Mouse (Mus musculus) limb, embryonic 10.5 days (tissue): ENCODE measurements at regions not wholly inside any gene's neighbourhood (a gene's known extent, or its start where the extent isn't known, plus 50 kb on each side); places are given as distances from the start of the nearest gene placed in this dataset.

ENCODE experiments used
- DNase-seq: peaks from one replicate; pipeline ENCODE4 v3.0.0-alpha.2; 2017; ENCODE audit warnings: low spot score
- H3K27ac ChIP-seq: fragments of 300-500 bp; sonication (generic); 2 replicates; pipeline ENCODE4 v1.5.1; 2016; ENCODE audit warnings: mild to moderate bottlenecking
- H3K27me3 ChIP-seq: fragments of 300-500 bp; sonication (generic); 2 replicates; pipeline ENCODE4 v1.6.1; 2016; ENCODE audit warnings: low read depth, mild to moderate bottlenecking; ENCODE audit not compliant: poor library complexity, severe bottlenecking
- H3K36me3 ChIP-seq: fragments of 300-500 bp; sonication (generic); 2 replicates; pipeline ENCODE4 v1.6.1; 2016; ENCODE audit warnings: mild to moderate bottlenecking, moderate library complexity
- H3K4me1 ChIP-seq: fragments of 300-500 bp; sonication (generic); 2 replicates; pipeline ENCODE4 v1.6.1; 2016
- H3K4me3 ChIP-seq: fragments of 300-500 bp; sonication (generic); 2 replicates; pipeline ENCODE4 v1.5.1; 2016; ENCODE audit warnings: mild to moderate bottlenecking, moderate library complexity
- H3K9me3 ChIP-seq: fragments of 300-500 bp; sonication (generic); replicated peaks from 2 replicates; pipeline ENCODE4 v1.6.1; 2016; ENCODE audit warnings: mild to moderate bottlenecking
- WGBS: fragments of 180-500 bp; shearing (Covaris S2); methylation state at CpG from one replicate; pipeline ENCODE4 v1.1.7; 2016; 5-methylcytosine and 5-hydroxymethylcytosine counted together

GRCm38 (mm10) chr12:52392636-52393035 lies 111.1 kb upstream of the Arhgap5 start:
- 84% methylated on average over 4 of the region's 4 CpGs for WGBS
- DNase-seq: no peak
- H3K27ac ChIP-seq: no peak overlapping the region
- no peak overlapping the region for H3K4me3 ChIP-seq
- no peaks in the 10 kb centered on the region for H3K27me3 ChIP-seq
- no peaks in the 10 kb centered on the region for H3K36me3 ChIP-seq
- H3K9me3 ChIP-seq: no peaks in the 10 kb centered on the region
- peaks cover 25% of the 10 kb centered on the region for H3K4me1 ChIP-seq

- Histone ChIP-seq H3K36me3 (no peaks in the 10 kb centered on the region), H3K4me3 (no peak overlapping the region), H3K27me3 (no peaks in the 10 kb centered on the region), H3K4me1 (peaks cover 26% of the 10 kb centered on the region), H3K9me3 (no peaks in the 10 kb centered on the region), H3K27ac (no peak overlapping the region)
- no peak for DNase-seq
- WGBS: 89% methylated on average over 15 of the region's 15 CpGs
Measured at GRCm38 (mm10) chr12:52393981-52394718, 109.6 kb upstream of the Arhgap5 start.

DNA sequence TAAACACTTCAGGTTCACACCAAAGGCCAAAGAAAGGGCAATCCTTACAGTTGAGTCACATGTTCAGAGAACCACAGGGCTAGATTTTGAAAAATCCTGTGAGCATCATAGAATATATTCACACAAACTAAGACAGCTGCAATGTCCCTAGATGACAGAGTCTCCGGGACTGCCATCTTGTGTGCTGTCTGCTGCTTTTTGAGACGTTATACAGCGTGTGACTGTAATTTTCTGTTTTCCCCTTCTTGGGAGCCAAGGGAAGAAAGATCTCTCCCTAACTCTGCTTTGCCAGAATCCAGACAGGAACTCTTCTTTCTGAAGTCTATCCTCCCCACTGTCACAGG lies 109.1 kb upstream of the Arhgap5 start:
- Histone ChIP-seq H3K4me3 (no peak overlapping the region), H3K9me3 (no peaks in the 10 kb centered on the region), H3K4me1 (peaks cover 24% of the 10 kb centered on the region), H3K27me3 (no peaks in the 10 kb centered on the region), H3K27ac (no peak overlapping the region), H3K36me3 (no peaks in the 10 kb centered on the region)
- 93% methylated on average over 3 of the region's 3 CpGs for WGBS
- DNase-seq: no peak

DNA sequence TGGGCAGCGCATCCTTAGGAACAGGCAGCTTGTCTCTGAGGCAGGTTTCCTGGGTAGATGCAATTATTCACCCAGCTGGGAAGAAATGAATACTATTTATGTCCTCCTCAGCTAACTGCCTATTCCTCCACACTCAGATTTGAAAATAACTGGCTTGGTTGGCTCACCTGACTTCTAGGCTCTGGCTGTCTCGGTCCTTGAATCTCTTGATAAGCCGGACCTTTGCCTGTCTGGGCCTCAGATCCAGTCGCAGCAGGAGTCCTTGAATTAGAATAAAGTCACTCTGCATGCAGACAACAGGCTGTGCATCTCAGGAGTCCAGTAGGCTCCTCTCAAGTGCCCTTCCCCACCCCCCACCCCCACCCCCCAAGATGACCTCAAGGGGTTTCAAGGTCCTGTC lies 108.7 kb upstream of the Arhgap5 start:
- WGBS: 69% methylated on average over 4 of the region's 4 CpGs
- Histone ChIP-seq H3K4me3 (no peak overlapping the region), H3K27me3 (no peaks in the 10 kb centered on the region), H3K4me1 (peaks cover 22% of the 10 kb centered on the region), H3K9me3 (no peaks in the 10 kb centered on the region), H3K36me3 (no peaks in the 10 kb centered on the region), H3K27ac (no peak overlapping the region)
- DNase-seq: no peak

DNA sequence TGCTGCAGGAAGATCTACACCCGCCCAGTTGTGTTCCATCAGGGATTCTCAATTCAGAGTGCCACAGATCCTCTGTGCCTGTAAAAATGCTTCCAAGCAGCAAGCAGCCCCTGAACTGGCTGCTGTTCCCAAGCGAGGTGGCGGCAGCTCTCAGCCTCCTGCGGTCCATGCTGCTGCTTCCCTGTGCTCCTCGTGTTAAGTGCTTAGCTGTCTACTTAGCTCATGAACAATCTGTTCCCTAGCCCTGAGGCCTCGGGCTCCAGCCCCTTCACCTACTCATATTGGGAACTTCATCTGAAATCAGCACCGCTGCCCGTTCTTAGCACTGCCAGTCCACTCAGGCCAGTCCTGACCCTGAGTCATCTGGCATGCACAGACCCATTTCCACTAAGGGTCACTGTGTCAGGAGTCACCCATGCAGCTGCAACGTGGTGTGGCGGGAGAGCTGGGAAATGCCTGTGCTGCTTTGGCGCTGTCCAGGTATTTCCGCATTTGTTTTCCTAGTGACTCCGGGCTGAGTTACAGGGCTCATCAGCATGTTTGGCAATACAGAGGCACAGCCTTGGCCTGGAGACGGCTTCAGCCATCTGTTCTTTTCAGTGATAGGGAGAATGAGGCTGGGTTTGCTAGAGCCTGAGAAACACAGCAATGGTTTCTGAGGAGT lies 107.5 kb upstream of the Arhgap5 start:
- WGBS: 51% methylated on average over 14 of the region's 14 CpGs
- DNase-seq: peak; percentile 40
- no peak overlapping the region for H3K4me3 ChIP-seq
- H3K27ac ChIP-seq: peak overlapping the region; percentile 3; the same call in 1 of the 2 replicates
- no peaks in the 10 kb centered on the region for H3K36me3 ChIP-seq
- H3K4me1 ChIP-seq: peaks cover 22% of the 10 kb centered on the region
- no peaks in the 10 kb centered on the region for H3K9me3 ChIP-seq
- H3K27me3 ChIP-seq: no peaks in the 10 kb centered on the region

GRCm38 (mm10) chr12:52397718-52398510 lies 105.9 kb upstream of the Arhgap5 start:
- H3K27me3 ChIP-seq: no peaks in the 10 kb centered on the region
- H3K27ac ChIP-seq: 0 out of 2 replicates have a peak overlapping the region, but pooled peaks have one; percentile 57
- no peak overlapping the region for H3K4me3 ChIP-seq
- 80% methylated on average over 2 of the region's 2 CpGs for WGBS
- no peak for DNase-seq
- H3K36me3 ChIP-seq: no peaks in the 10 kb centered on the region
- peaks cover 22% of the 10 kb centered on the region for H3K4me1 ChIP-seq
- no peaks in the 10 kb centered on the region for H3K9me3 ChIP-seq

DNA sequence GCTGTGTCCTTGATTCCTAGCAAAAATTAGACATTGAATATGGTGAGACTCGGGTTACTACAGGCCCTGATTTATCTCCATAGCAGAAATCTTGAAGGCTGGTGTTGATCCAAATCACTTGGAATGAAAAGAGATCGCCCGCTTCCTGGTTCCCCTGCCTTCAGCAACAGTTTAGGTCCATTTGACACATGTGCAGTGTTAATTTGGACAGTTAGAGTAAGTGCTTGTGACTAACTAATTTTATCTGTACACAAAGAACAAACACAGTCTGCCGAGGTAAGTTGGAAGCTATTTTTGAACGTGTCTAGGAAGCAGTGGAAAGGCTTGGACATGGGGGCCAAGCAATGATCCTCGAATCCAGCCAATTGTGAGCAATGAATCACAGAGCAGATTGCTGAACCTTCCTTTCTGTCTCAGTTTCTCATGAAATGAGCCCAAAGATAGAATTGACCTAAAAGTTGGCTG lies 105.2 kb upstream of the Arhgap5 start:
- no peaks in the 10 kb centered on the region for H3K9me3 ChIP-seq
- peaks cover 22% of the 10 kb centered on the region for H3K4me1 ChIP-seq
- H3K27me3 ChIP-seq: no peaks in the 10 kb centered on the region
- WGBS: 84% methylated on average over 6 of the region's 6 CpGs
- no peak for DNase-seq
- H3K27ac ChIP-seq: no peak overlapping the region
- H3K4me3 ChIP-seq: no peak overlapping the region
- H3K36me3 ChIP-seq: no peaks in the 10 kb centered on the region

GRCm38 (mm10) chr12:52400099-52400498 lies 103.7 kb upstream of the Arhgap5 start:
- Histone ChIP-seq H3K4me3 (no peak overlapping the region), H3K27ac (no peak overlapping the region), H3K27me3 (no peaks in the 10 kb centered on the region), H3K9me3 (no peaks in the 10 kb centered on the region), H3K36me3 (no peaks in the 10 kb centered on the region), H3K4me1 (peaks cover 21% of the 10 kb centered on the region)
- 93% methylated on average over 3 of the region's 3 CpGs for WGBS
- no peak for DNase-seq

DNA sequence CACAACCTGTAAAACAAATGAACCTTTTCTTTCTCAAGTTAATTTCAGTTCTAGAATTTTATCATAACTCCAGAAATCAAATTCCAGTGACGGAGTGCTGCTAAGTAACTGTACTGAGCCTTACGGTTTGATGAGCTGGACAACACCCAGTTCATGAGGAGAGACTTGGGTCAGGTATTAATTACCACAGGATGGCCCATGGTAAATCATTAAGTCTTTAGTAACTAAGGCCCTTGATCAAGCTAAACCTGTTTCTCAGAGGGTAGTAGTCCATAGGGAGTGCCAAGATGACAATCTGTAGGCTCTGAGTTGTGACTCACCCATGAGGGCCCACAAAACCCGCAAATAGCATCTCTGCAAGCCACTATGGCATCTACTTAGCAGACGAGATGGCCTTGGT lies 101.1 kb upstream of the Arhgap5 start:
- Histone ChIP-seq H3K27ac (no peak overlapping the region), H3K9me3 (no peaks in the 10 kb centered on the region), H3K27me3 (no peaks in the 10 kb centered on the region), H3K4me1 (peaks cover under 1% of the 10 kb centered on the region), H3K36me3 (no peaks in the 10 kb centered on the region), H3K4me3 (no peak overlapping the region)
- no peak for DNase-seq
- 87% methylated on average over 4 of the region's 4 CpGs for whole genome bisulfite sequencing

GRCm38 (mm10) chr12:52406386-52406785 lies 97.4 kb upstream of the Arhgap5 start:
- H3K36me3 ChIP-seq: no peaks in the 10 kb centered on the region
- WGBS: 73% methylated on average over 6 of the region's 6 CpGs

DNA sequence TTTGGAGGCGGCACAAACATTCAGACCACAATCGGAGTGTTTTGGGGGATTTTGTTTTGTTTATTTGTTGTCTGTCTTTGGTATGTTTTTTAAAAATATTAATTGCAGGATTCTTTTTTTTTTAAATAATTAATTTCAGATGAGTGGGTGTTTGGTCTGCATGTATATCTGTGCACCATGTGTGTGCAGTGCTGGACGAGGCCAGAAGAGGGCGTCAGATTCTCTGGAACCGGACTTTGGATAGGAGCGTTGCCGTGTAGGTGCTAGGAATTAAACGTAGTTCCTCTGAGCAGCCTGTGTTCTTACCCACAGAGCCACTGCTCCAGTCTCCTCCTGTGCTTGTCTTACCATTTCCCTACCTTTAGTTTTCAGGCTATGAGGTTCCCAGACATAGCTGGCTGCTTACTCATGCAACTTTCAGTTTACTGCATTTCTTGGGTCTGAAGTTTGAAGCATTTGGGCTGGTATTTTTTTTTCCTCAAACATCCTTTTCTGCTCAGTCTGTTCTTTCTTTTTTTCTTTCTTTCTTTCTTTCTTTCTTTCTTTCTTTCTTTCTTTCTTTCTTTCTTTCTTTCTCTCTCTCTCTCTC lies 95.4 kb upstream of the Arhgap5 start:
- Histone ChIP-seq H3K27me3 (no peaks in the 10 kb centered on the region), H3K4me3 (no peak overlapping the region), H3K4me1 (peaks cover 17% of the 10 kb centered on the region), H3K9me3 (no peaks in the 10 kb centered on the region), H3K36me3 (no peaks in the 10 kb centered on the region), H3K27ac (no peak overlapping the region)
- DNase-seq: no peak
- WGBS: 91% methylated on average over 8 of the region's 8 CpGs

More at GRCm38 (mm10) chr12:52406386-52406785, 97.4 kb upstream of the Arhgap5 start:
- no peak for DNase-seq
- Histone ChIP-seq H3K27ac (no peak overlapping the region), H3K4me3 (no peak overlapping the region), H3K9me3 (no peaks in the 10 kb centered on the region), H3K27me3 (no peaks in the 10 kb centered on the region), H3K4me1 (no peaks in the 10 kb centered on the region)

- no peaks in the 10 kb centered on the region for H3K36me3 ChIP-seq
- WGBS: 89% methylated on average over 3 of the region's 3 CpGs
- DNase-seq: no peak
- H3K27me3 ChIP-seq: no peaks in the 10 kb centered on the region
- no peaks in the 10 kb centered on the region for H3K9me3 ChIP-seq
- no peak overlapping the region for H3K4me3 ChIP-seq
- peaks cover 20% of the 10 kb centered on the region for H3K4me1 ChIP-seq
- no peak overlapping the region for H3K27ac ChIP-seq
Measured at GRCm38 (mm10) chr12:52409221-52409620, 94.6 kb upstream of the Arhgap5 start.
